Mouse (Mus musculus): Measurements from ENCODE around the gene Atp5g2.
A peak's percentile ranks its signal among the peaks of the same experiment; 100 is the strongest.

Gene Atp5g2

GRCm38 (mm10) chr15:102672215-102673071 lies at the start of gene Atp5g2:
Atp5g2 (minus strand) TSS chr15:102672352.
- DNase-seq (ENCODE audit: low spot score in 2 of 2): peak; percentile 60 to 61

- no peak for DNase-seq (ENCODE audit: low spot score in 2 of 2)
Observed at GRCm38 (mm10) chr15:102721016-102721898, 49.1 kb upstream of the Atp5g2 start.

DNA sequence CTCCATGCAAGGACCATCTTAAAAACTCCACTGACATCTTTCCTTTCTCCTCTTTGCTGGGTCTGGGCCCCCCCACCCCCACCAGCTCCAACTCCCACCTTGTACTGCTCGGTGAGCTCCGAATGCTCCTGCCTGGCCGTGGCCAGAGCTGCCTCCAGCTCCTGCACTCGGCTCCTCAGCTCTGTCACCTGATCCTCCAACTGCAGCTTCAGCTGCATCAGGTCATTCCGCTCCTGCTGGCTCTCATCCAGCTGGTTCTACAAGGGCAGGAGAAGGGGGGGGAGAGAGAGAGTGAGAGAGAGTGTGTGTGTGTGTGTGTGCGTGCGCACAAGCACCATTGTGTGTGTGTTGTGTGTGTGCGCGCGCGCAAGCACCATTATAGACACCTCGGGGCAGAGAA lies 44.0 kb upstream of the Atp5g2 start:
- DNase-seq (ENCODE audit: low spot score in 2 of 2): no peak

DNA sequence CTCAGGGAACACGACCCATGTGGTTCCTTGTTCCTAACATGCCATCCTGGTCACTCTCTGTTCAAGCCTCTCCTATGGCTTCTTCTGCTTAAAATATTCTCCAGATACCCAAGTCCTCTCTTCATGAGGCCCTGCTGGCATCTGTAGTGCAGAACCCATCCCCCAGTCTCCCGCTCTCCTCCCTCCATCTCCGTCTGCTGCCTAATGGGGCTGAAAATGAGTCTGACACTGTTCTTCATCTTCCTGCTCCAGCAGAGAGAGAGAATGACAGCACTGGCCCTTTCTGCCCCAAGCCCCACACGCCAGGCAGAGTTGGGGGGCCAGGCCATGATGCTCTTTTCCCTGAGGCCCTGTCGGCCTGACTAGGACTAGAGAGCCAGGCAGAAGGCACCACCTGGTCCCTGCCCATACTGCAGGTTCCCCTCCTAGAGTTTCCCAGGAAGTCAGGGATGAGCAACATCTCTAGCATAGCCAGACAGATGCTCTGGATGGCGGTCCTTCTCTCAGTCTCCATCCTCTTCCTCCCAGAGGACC lies 35.7 kb upstream of the Atp5g2 start:
- DNase-seq (ENCODE audit: low spot score in 2 of 2): no peak

DNA sequence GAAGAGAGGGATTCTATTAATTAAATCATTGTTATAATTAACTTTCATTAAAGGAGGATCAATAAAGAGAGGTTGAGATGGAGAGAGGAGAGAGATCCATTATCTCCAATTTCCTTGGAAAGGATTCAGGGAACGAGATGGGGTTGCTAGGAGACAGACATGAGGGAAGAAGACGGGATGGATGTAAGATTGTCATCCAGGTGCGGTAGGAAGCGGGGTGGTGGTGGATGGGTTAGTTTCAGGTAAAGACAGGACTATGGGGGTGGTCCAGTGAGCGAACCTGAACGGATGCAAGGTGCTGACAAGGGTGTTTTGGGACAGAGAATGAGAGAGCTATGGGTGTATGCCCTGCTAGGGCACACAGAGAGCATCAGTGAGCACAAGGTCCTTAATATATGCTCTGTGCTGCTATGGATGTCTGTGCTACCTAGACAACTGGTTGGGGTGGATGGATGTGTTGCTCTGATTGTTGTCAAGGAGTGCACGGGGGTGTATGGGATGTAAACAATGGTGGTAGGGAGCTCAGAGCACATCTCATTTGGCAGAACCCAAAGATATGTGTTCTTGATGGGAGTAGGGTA lies 33.9 kb upstream of the Atp5g2 start:
- DNase-seq (ENCODE audit: low spot score in 2 of 2): no peak

DNA sequence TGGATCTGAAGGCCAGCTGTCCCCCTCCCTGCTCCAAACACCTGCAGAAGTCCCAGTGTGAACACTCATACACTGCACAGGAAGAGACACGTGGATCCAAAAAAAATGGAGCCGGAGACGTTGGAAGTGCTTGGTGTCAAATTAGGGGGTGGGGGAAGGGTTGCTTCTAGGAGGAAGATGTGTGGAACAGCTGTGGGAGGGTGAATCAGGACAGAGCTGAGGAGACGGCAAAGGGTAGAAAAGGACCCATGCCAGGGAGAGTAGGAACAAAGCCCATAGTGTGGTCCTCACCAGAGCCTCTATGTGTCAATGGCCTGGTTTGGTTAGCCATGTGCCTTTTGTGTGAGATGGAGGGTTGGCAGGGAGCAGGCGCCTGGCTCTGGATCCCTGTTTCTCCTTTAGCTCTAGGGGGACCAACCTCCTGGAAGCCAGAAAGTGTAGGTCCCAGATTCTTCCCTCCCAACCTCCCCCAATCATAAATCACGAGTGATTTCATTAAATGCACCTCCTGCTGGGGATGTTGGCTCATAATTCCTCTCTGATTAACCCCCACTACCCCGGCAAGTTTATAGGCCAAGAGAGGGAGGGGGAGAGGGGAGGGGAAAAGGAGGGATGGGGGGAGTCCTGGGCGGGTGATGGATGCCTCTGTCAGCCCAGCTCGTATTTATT lies 33.2 kb upstream of the Atp5g2 start:
- DNase-seq (ENCODE audit: low spot score in 2 of 2): peak; percentile 62 to 65

DNA sequence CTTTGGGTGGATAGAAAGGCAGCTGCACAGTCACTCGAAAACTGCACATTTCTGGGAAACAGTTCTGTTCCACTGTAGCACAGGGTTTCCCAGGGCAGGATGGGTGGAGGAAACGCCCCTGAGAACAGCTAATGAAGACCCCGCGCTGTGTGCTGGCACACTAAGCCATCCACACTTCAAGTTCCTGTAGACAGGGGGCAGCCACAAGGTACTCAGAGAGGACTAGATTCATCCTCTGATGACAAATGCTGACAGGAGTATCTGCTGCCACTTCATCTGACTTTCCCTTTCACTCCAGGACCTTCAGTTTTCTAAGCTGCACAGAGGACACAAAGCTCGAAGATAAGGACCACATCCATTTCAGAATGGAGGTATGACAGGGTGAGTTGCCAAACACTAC lies 32.7 kb upstream of the Atp5g2 start:
- DNase-seq (ENCODE audit: low spot score in 2 of 2): peak in 1 of 2 experiments; percentile 43

GRCm38 (mm10) chr15:102702972-102703371 lies 30.8 kb upstream of the Atp5g2 start:
- DNase-seq (ENCODE audit: low spot score in 2 of 2): no peak

DNA sequence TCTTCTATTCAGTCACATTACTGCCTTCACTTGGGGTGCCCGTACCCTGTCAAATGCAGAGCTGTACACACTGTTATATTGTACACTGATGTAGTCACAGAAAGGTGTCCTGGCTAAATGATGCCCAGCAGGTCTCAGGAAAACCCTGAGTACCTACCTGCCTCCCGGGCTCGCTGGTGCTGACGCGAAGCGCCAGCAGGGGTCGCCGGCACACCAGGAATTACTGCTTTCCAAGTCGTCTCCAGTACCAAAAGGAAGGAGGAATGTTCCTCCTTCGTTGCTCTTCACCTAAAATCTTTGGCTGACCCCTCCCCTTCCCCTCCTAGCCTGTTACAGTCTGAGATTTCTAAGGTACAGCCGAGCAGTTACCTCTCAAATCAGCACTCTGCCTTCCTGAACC lies 26.0 kb upstream of the Atp5g2 start:
- DNase-seq (ENCODE audit: low spot score in 2 of 2): peak; percentile 86 to 92

DNA sequence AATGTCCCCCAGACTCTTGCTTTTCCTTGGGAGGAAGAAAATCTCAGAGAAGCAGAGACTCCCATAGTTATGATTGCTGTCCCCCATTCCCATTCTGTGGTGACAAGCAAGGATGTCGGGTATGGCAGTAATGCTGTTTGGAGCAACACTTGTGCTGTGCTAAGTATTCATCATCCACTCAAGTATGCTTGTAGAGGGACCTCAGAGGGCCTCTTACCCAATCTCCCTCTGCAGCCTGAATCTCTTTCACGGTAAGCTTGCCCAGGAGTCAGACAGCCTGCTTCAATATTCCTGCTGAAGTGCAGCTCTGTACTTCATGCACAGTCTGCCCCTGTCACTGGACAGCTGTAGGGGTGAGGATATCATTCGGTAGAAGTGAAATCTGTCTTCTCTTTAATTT lies 24.7 kb upstream of the Atp5g2 start:
- no peak for DNase-seq (ENCODE audit: low spot score in 2 of 2)

- DNase-seq (ENCODE audit: low spot score in 2 of 2): peak; percentile 91 to 94
Observed at GRCm38 (mm10) chr15:102693600-102693999, 21.4 kb upstream of the Atp5g2 start.

DNA sequence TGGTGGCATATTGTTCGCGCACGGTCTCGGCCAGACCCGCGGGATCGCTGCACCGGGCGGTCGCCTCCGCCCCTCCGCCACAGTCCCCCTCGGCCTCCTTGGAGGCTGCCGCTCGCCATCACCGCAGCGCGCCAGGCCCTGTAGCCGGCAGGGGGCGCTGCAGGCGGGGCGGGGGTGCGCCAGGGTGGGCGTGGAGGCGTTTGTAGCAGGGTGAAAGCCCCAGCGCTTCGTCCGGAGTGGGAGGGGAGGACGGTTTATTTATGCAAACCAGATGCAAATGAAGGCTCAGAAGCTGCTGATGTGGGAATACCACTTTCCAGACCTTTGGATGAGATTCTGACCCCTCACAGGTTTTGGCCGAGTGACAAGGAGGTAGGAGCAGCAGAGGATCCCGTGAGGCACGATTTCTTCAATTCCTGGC lies 20.8 kb upstream of the Atp5g2 start:
- peak; percentile 85 to 87 for DNase-seq (ENCODE audit: low spot score in 2 of 2)

GRCm38 (mm10) chr15:102692321-102692804 lies 20.2 kb upstream of the Atp5g2 start:
- DNase-seq (ENCODE audit: low spot score in 2 of 2): no peak

DNA sequence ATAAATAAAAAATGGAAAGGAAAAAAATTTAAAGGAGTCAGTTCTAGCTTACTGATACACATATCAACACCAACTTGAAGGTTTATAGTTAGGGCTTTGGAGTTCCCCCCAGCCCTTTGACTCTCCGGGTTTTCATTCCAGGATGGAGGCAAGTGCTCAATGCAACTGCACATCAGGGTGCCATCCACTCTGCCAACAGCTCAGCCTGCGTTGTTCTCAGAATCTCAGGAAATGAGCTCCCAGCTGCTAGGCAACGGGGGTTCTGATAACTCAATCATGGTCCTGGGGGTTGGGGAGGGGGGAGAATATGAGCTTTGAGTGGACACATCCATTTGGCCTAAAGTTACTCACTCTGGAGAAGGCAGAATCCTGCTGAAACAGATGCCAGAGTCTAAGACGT lies 13.6 kb upstream of the Atp5g2 start:
- no peak for DNase-seq (ENCODE audit: low spot score in 2 of 2)

GRCm38 (mm10) chr15:102683670-102684069 lies 11.5 kb upstream of the Atp5g2 start:
- no peak for DNase-seq (ENCODE audit: low spot score in 2 of 2)

DNA sequence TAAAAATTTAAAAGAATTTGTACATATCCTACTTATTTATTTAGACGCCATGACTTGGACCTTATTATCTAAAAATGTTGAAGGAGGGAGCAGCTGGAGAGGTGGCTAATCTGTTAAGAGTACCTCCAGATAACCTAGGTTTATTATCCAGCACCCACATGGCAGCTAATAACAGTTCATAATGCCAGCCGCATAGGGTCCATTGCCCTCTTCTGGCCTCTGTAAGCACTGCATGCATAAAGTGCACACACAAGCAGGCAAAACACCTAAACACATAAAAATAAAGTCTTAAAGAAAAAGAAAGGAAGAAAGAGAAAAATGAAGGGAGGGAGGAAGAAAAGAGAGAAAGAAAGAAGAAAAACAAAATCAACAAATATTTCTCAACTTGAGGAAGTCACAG lies 4.2 kb upstream of the Atp5g2 start:
- DNase-seq (ENCODE audit: low spot score in 2 of 2): no peak

DNA sequence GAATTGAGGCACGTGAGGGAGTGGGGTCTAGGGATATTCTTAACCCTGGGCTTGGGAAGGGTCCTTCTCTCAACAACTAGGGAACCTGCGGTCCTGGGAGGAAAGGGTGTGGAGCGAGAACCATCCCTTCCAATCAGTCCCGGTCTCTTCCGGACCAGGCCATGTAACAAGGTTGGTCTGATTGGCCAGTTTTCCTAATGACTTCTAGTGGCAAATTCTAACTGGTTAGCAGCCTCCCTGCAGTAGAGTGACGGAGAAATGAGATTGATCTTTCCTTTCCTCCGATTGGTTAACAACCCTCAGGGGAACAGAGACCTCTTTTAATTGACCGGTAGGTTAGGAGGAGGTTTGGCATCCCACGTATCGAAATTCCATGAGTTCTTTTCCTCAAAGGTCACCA lies 1.4 kb upstream of the Atp5g2 start:
- peak; percentile 75 to 90 for DNase-seq (ENCODE audit: low spot score in 2 of 2)

- peak; percentile 87 for DNase-seq (ENCODE audit: low spot score in 2 of 2)
Observed at GRCm38 (mm10) chr15:102671721-102672214, 384 bp downstream of the Atp5g2 start.

- DNase-seq (ENCODE audit: low spot score in 2 of 2): peak; percentile 99
Observed at GRCm38 (mm10) chr15:102670767-102671575, 1.2 kb downstream of the Atp5g2 start.

DNA sequence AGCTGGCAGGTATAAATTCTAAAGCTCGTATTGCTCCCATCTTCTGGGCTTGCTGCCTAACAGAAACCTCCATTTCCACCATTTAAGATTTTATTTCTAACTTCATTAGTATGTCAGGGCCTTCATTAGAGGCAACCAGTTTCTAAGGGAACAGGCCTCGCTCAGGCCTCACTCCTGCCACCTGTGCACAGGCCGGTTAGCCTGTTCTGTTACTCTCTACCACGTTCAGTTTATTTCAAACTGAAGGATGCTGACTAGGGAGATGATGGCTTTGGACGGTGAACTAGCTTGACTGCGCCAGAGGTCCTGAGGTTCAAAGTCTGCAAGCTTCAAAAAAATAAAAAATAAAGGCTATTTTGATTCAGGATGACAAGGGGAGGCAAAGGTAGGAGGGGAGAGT lies 1.9 kb downstream of the Atp5g2 start:
- DNase-seq (ENCODE audit: low spot score in 2 of 2): peak in 1 of 2 experiments; percentile 29

Measured in right cerebral cortex, postnatal 10 days (tissue).